Mouse (Mus musculus): ENCODE results near the gene Esd. TPM values are rescaled to one million over a fixed set of nuclear protein-coding genes. Genes with fewer than 3 reads are reported as not detected.

Gene Esd
- 10 to 100 TPM; 79.2 to 79.4 TPM for total RNA-seq (2023)

DNA sequence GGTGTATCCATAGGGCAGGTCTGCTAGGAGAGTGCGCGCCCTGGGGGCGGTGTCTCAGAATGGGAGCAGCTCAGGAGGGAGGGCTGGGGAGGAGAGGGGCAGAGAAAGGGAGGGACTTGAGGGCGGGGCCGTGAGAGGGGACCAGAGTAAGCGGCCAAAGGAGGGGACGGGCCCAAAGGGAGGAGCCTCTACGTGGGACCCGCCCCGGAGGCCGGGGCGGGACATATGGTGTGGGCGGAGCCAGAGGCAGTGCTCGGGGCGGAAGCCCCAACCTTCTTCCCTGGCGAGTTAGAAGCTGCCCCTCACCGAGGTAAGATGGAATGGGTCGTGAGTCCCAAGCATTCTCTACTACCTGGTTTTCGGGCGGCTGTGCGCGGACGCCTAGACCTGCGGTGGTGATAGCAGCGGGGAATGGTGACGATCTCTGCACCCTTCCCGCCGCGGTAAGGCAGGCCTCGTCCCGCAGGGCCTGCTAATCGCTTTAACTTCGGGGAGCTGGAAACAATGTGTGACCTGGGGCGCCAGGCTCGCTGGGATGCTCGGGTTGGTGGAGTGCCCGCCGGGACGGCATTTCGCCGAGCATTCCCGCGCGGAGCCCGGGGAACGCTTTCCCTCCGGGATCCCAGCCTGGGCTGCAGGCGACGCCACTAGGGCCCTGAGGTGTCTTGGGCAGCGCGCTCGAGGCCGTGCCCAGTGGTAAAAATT lies at the start of gene Esd:
Gene Esd (plus strand): TSS at position 219 of the 705 bp plus-strand sequence.

Other genes with a start within 250 kb of the Esd start
- gene Htr2a, start 91.5 kb upstream of the Esd start, total RNA-seq (2023): under 1 TPM in 1 of 2 experiments, not detected in 1; 0.09 TPM
- gene Lrch1, start 215.6 kb downstream of the Esd start, total RNA-seq (2023): 10 to 100 TPM; 58.0 to 69.4 TPM